Mouse (Mus musculus): Measurements from ENCODE around the gene Sorcs3.

The Sorcs3 gene

GRCm38 (mm10) chr19:48285602-48286225 is 79.9 kb downstream of the Sorcs3 start:
- peak; percentile 90 for ATAC-seq (ENCODE audit: low TSS enrichment)

GRCm38 (mm10) chr19:48294251-48294650 is 88.4 kb downstream of the Sorcs3 start:
- no peak for ATAC-seq (ENCODE audit: low TSS enrichment)

- no peak for ATAC-seq (ENCODE audit: low TSS enrichment)
Observed at GRCm38 (mm10) chr19:48298384-48298783, 92.6 kb downstream of the Sorcs3 start.

- no peak for ATAC-seq (ENCODE audit: low TSS enrichment)
Observed at GRCm38 (mm10) chr19:48300440-48301231, 94.8 kb downstream of the Sorcs3 start.

GRCm38 (mm10) chr19:48301300-48301699 is 95.5 kb downstream of the Sorcs3 start:
- no peak for ATAC-seq (ENCODE audit: low TSS enrichment)

- peak; percentile 76 for ATAC-seq (ENCODE audit: low TSS enrichment)
Observed at GRCm38 (mm10) chr19:48308341-48308740, 102.5 kb downstream of the Sorcs3 start.

- ATAC-seq (ENCODE audit: low TSS enrichment), result no peak
Observed at GRCm38 (mm10) chr19:48309531-48310337, 103.9 kb downstream of the Sorcs3 start.

GRCm38 (mm10) chr19:48310338-48310710 is 104.5 kb downstream of the Sorcs3 start:
- ATAC-seq (ENCODE audit: low TSS enrichment), result no peak

GRCm38 (mm10) chr19:48313776-48314175 is 108.0 kb downstream of the Sorcs3 start:
- no peak for ATAC-seq (ENCODE audit: low TSS enrichment)

- no peak for ATAC-seq (ENCODE audit: low TSS enrichment)
Observed at GRCm38 (mm10) chr19:48327115-48327514, 121.3 kb downstream of the Sorcs3 start.

- no peak for ATAC-seq (ENCODE audit: low TSS enrichment)
Observed at GRCm38 (mm10) chr19:48328171-48328570, 122.3 kb downstream of the Sorcs3 start.

GRCm38 (mm10) chr19:48331640-48332039 is 125.8 kb downstream of the Sorcs3 start:
- no peak for ATAC-seq (ENCODE audit: low TSS enrichment)

GRCm38 (mm10) chr19:48333085-48333484 is 127.3 kb downstream of the Sorcs3 start:
- no peak for ATAC-seq (ENCODE audit: low TSS enrichment)

GRCm38 (mm10) chr19:48337461-48337860 is 131.6 kb downstream of the Sorcs3 start:
- no peak for ATAC-seq (ENCODE audit: low TSS enrichment)

- ATAC-seq (ENCODE audit: low TSS enrichment), result no peak
Observed at GRCm38 (mm10) chr19:48338098-48338497, 132.3 kb downstream of the Sorcs3 start.

GRCm38 (mm10) chr19:48342770-48343169 is 136.9 kb downstream of the Sorcs3 start:
- ATAC-seq (ENCODE audit: low TSS enrichment), result no peak

- no peak for ATAC-seq (ENCODE audit: low TSS enrichment)
Observed at GRCm38 (mm10) chr19:48343442-48343841, 137.6 kb downstream of the Sorcs3 start.

GRCm38 (mm10) chr19:48347116-48347515 is 141.3 kb downstream of the Sorcs3 start:
- ATAC-seq (ENCODE audit: low TSS enrichment), result no peak

GRCm38 (mm10) chr19:48356806-48357205 is 151.0 kb downstream of the Sorcs3 start:
- no peak for ATAC-seq (ENCODE audit: low TSS enrichment)

- no peak for ATAC-seq (ENCODE audit: low TSS enrichment)
Observed at GRCm38 (mm10) chr19:48362167-48362566, 156.3 kb downstream of the Sorcs3 start.

- ATAC-seq (ENCODE audit: low TSS enrichment), result peak; percentile 67
Observed at GRCm38 (mm10) chr19:48368056-48368455, 162.2 kb downstream of the Sorcs3 start.

- ATAC-seq (ENCODE audit: low TSS enrichment), result no peak
Observed at GRCm38 (mm10) chr19:48371787-48372186, 166.0 kb downstream of the Sorcs3 start.
